Mouse (Mus musculus): Measurements from ENCODE around the gene Prm1. TPM values are rescaled to one million over a fixed set of nuclear protein-coding genes. Genes with fewer than 3 reads are reported as not detected.

Prm1 gene
- total RNA-seq, 1 experiment from 2014 or later: not detected

DNA sequence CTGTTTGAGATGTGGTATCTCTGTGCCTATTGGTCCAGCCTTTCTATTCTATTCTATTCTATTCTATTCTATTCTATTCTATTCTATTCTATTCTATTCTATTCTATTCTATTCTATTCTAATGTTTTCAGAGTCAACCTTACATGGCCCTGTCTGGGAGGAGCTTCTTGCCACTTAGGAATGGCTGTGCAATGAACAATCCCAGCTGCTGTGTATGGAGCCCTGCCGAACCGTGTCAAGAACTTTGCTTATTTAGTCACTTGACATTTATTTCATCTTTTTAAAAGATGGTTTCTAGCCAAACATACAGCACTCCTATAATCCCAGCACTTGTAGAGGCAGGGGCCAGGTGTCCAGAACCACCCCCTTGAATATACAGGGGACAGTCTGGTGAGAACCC, 41.3 kb downstream of the Prm1 start:
- no peak for ATAC-seq (ENCODE audit: extremely low read depth, insufficient number of reproducible peaks, low FRiP score, poor library complexity, severe bottlenecking)

DNA sequence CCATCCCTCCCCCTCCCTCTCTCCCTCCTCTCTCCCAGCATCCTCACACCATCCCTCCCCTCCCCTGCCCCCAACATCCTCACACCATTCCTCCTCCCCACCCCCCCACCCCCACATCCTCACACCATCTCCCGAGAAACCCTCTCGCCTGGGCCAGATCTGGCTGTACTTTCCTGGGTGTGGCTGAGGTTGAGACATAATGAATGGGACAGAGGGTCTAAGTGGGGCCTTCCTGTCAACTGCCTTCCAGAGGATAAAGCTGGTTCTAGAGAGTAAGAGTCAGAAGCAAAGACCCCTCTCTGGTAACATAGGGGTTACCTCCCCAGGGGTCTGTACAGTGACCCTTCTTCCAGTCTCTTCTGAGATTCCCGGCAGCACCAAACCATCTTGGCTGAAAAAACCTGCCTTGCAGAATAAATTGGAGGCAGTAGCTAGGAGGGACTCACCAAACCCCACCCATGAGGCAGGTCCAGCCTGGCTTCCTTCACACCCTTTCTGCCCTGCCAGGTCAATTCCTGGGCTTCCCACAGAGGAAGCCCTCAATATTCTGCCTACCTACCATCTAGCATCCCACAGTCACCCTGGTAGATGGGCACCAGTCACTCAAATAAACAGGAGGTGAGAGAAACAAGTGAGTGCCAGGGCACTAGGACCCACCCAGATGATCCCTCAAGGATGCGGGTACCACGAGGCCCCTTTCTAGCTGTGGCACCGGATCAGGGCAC, 41.9 kb downstream of the Prm1 start:
- ATAC-seq (ENCODE audit: extremely low read depth, insufficient number of reproducible peaks, low FRiP score, poor library complexity, severe bottlenecking): no peak

DNA sequence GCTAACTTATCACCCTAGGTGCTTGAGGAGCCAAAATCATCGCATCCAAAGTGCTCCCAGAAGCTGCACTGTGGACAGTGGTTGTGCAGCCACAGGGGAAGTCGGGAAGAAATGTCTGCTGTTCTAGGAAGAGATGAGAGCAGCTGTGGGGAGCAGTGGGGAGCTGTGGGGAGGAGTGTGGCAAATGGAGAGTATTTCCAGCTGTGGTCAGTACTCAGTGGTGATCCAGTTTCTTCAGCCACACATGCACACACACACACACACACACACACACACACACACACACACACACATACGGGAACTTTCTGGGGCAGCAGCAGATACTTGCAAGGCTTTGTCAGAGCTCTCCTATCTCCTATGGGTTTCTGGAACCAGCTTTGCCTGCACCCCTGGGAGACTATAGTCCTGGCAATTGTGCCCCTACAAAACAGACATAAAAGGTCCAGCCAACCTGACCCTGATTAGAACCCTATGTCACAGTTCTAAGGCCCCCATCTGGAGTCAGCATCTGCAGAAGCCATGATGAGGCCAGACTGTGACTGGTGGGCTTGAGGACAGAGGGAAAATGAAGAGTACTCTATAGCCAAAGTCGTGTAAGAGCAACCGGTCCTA, 43.0 kb downstream of the Prm1 start:
- no peak for ATAC-seq (ENCODE audit: extremely low read depth, insufficient number of reproducible peaks, low FRiP score, poor library complexity, severe bottlenecking)

DNA sequence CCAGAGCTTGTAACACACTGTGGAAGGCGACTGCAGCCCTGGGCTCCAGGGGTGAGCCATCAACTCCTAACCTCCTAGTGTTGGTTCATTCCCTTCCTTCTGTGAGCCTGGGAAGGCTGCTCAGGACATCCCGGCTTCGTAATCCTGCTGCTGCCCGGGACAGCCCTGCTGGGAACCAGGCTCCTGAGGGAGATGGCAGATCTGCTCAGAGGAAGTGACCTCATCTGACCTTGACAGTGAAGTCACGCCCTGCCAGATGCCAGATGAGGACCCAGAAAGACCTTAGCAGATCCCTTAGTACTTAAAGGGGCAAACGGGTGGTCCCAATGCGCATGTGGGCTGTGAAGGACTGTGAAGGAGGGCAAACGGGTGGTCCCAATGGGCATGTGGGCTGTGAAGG, 44.5 kb downstream of the Prm1 start:
- ATAC-seq (ENCODE audit: extremely low read depth, insufficient number of reproducible peaks, low FRiP score, poor library complexity, severe bottlenecking): no peak

DNA sequence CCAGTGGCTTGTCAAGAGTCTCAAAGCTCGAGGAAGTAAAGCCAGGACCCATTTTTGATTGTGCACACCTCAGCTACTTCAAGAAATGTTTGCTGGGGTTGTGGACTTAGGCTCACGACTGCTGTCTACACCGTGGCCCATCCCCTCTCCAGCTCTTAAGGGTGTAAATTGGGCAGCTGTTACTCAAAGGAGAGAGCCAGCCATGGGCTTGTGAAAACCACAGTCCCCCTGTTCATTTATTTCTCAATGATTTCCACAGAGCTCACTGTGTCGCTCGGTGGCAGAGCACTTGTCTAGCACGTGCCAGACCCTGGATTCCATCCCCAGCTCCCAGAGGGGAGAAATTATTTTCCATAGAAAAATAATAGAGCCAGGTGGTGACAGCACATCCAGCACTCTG, 49.5 kb downstream of the Prm1 start:
- no peak for ATAC-seq (ENCODE audit: extremely low read depth, insufficient number of reproducible peaks, low FRiP score, poor library complexity, severe bottlenecking)

DNA sequence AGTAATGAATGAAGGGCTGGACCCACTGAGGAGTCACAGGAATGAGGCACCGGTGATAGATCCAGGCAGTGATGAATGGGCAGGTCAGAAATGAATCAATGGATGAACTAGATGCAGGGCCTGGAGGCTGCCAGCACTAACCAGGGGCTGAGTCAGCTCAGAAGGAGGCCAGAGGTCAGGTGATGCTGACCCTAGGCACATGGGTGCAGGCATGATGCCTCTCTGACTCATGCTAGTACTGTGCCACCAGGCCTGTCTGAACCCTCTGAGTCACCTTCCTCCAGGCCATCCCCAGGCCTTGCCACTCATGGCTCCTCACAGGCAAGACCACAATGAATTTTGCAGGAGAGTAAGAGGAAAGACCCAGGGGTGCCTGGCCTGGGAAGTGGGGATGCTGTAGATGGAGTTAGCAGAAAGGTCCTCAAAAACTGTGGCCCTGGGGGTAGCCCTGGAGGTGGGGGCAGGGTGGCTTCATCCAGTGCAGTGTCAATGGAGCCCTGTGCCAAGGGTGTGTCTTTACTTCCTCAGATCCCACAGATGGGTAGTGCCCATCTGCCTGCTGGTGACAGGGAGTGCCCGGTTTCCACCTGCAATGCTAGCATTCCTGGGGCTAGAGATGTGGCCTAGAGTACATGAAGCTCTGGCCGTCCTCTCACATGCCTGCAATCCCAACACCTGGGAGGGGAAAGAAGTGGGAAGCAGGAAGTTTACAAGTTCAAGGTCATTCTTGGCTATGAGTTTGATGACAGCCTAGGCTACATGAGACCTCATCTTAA, 50.9 kb downstream of the Prm1 start:
- ATAC-seq (ENCODE audit: extremely low read depth, insufficient number of reproducible peaks, low FRiP score, poor library complexity, severe bottlenecking): no peak

DNA sequence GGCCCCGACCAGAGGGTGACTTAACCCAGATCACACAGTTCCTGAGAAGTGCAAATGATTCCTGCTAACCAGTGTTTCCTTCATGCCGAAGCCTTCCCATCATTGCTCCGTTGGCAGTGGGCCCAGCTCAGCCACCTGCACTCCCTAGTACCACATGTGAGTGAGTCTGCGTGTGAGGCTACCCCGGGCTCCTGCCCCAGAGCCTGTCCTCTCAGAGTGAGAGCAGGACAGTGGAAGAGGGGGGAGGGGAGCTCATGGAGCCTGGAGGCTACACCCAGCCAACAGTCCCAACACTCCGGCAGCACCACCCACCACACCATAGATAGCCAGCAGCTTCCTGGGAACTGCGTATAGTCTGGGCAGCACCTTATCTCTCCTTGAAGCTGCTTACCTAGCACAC, 55.8 kb downstream of the Prm1 start:
- ATAC-seq (ENCODE audit: extremely low read depth, insufficient number of reproducible peaks, low FRiP score, poor library complexity, severe bottlenecking): no peak

DNA sequence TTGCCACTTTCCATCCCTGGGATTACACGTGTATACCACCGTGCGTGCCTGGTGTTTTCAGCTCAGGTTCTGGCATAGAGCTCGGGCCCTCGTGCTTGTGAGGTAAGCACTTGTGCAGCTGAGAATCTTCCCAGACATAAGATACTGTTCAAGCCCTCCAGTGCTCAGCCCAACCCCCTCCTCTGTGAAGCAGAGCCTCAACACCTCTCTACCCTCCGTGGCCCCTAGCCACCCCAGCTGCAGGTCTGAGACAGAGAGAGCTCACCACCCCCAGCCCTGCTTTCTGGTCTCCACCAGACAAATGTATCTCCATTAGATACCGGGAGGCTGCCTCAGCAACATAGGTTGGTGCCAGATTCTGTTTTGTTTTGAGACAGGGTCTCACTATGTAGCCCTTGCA, 56.4 kb downstream of the Prm1 start:
- ATAC-seq (ENCODE audit: extremely low read depth, insufficient number of reproducible peaks, low FRiP score, poor library complexity, severe bottlenecking): no peak

Other genes starting within 250 kb of the Prm1 start
- gene Socs1, start 20.3 kb downstream of the Prm1 start, total RNA-seq (2017): 3.5 and 3.7 TPM in 2 replicates
- not detected in 2 replicates for gene Tnp2, start 17.2 kb downstream of the Prm1 start, total RNA-seq (2017)
- gene Prm3, start 14.9 kb downstream of the Prm1 start, total RNA-seq (2017): not detected in 2 replicates
- gene Prm2, start 9.7 kb downstream of the Prm1 start, total RNA-seq (2017): not detected in 2 replicates
- gene Gm11172, start 7.1 kb upstream of the Prm1 start, total RNA-seq (2017): not detected in 2 replicates
- 0.47 and 0.61 TPM in 2 replicates for gene Rmi2, start 29.2 kb upstream of the Prm1 start, total RNA-seq (2017)